10 mouse cellular contexts compared by ENCODE assay signal in genomic region chr2:91701366-91701765, GRCm38 (mm10).
"Had no signal": no experiment of that assay in that cellular context is flagged by ENCODE, and none has a peak within 500 bp of the region (broad histone marks: within the 10 kb centered on the region; RNA-seq: fewer than 3 reads in every experiment).

No protein-coding gene starts in this region.

- DNase-seq: kidney, postnatal 14 days; kidney, postnatal 4 days; left cerebral cortex, postnatal 4 days; liver, postnatal 0 days; lung, embryonic 14.5 days; retina, postnatal 1 day; right cerebral cortex, postnatal 25 days; spleen, adult 18-20 months; thymus, adult 18-20 months; thymus, postnatal 36 days had no signal
